Mouse (Mus musculus) forelimb bud, embryonic 11.5 days (tissue): ENCODE measurements around the gene Rrp8.
"Not testable (repeated sequence)": the region's sequence is repeated elsewhere in the genome, so short reads cannot be mapped to it uniquely, and the experiment has no call there.

Source experiments
- DNase-seq: peaks from one replicate; pipeline ENCODE4 v3.0.0-alpha.2; 2012; ENCODE audit warnings: low read depth, low spot score

Rrp8 gene

GRCm38 (mm10) chr7:105747776-105748175, 10.6 kb upstream of the Rrp8 start:
- DNase-seq, result no peak

DNA sequence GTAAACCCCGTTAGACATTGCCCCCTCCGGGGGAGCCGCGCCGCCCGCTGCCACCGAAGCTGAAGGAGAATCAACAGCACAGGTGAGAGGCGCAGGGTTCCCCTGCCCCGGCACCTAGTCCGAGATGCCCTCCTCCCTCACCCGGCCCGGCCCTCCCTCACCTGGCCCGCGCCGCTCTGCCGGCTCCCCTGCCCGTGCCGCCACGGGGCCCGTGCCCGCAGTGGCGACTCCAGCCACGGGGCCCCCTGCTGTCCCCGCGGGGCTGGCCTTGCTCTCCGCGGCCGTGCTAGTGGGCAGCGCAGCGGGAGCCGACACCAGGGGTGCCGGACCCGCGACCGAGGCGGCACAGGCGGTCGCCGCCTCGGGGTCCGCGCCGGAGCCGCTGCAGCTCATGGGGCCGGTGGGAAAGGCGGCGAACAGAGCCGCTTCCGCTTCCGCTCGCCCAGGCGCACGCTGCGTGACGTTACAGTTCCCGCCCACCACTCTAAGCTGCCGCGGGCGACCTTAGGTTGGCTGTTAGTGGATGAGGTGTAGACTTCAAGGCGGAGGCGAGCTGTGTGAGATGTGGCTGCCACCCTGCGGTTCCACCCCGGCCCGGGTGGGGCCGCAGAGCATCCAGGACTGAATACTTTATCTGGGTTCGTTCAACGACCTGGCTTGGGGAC, 6.9 kb upstream of the Rrp8 start, which contains the start of gene Taf10:
TSS of gene Taf10 (minus strand) at position 436 of the 665 bp plus-strand sequence.
- peak; percentile 92 for DNase-seq

GRCm38 (mm10) chr7:105743246-105743925, 6.2 kb upstream of the Rrp8 start:
- not testable (repeated sequence) for DNase-seq

DNA sequence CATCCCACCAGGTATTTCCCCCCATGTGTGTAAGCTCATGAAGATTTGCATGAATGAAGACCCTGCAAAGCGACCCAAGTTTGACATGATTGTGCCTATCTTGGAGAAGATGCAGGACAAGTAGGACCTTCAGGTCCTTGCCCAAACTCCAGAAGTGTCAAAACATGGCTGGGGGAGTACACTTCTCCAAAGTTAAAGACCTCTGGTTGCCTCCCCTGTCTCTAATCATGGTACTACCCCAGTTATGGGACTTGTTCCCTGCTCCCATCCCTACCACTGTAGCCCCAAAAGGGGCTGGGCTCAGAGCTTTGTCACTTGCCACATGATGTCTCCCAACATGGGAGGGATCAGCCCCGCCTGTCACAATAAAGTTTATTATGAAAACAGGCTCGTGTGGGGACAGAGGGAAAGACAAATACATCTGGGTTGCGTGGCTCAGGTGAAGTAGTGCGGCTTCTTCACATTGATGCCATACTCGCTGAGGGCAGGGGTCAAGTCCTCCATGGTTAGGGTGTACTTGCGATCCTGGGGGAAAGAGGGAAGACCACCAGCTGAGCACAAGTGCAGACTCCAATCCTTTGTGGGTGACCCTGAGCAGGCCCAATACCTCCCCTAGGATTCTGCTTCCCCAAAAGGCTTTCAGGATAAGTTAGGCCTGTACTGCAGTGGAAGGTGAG, 5.5 kb upstream of the Rrp8 start:
- DNase-seq, result not testable (repeated sequence)

DNA sequence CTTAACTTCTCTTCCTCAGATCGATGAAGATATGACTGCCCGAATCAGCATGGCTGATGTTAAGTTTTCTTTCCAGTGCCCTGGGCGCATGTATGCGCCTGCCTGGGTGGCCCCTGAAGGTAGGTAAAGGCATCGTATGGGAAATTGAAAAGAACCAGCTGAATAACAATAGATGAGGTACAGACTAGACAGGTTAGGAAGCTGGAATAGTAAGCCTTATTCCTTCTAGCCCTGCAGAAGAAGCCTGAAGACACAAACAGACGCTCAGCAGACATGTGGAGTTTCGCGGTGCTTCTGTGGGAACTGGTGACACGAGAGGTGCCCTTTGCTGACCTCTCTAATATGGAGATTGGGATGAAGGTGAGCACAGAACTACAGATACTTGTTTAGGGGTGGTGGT, 4.8 kb upstream of the Rrp8 start:
- no peak for DNase-seq

DNA sequence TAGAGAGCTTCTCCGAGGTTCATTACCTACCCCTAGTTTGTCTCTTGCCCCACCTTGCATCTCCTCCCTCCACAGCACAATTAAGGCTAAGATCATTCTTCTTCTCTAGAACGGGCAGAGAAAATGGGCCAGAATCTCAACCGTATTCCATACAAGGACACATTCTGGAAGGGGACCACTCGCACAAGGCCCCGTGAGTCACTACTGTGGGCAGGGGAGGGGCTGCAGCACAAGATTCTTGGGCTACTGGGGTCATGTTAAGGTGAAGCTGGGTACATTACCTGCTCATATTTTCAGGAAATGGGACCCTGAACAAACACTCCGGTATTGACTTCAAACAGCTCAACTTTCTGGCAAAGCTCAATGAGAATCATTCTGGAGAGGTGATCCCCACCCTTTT, 3.7 kb upstream of the Rrp8 start:
- no peak for DNase-seq

GRCm38 (mm10) chr7:105740089-105740795, 3.1 kb upstream of the Rrp8 start:
- no peak for DNase-seq

DNA sequence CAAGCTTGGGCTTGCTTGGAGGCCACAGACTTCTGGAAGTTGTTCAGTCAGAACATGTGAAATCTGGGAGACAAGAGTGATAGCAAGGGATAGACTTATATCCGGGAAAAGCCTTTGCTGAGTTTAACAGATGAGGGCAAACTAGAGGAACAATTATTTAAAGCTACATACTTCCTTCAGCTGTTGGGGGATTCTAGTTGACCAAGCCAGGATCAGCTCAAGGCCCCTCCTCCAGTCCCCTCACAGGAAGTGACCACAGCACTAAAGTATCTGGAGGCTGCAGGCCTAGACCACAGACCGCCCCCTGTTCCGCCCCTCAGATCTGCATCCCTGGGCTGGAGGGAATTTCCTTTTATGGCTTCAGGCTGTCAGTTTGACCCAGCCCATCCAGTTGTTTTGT, 1.8 kb upstream of the Rrp8 start:
- DNase-seq, result peak; percentile 66

DNA sequence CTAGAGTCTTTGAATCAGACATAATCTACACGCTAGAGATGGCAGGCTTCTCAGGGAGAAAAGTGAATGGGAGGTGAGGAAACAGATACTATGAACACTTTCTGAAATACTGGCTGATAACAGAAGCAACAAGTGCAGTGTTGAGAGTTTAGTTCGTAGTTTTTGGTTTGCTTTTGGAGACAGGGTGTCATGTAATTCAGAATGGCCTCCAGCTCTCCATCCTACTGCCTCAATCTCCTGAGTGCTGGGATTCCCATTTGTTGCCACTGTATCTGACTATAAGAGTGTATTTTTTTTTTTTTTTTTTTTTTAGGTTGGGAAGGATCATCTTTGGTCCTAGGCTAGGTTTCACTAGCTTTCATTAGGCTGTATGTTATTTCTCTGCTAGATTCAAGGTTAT, 1.1 kb upstream of the Rrp8 start:
- DNase-seq, result no peak

- DNase-seq, result no peak
These were observed 463 bp upstream of the Rrp8 start for GRCm38 (mm10) chr7:105737648-105738047.

DNA sequence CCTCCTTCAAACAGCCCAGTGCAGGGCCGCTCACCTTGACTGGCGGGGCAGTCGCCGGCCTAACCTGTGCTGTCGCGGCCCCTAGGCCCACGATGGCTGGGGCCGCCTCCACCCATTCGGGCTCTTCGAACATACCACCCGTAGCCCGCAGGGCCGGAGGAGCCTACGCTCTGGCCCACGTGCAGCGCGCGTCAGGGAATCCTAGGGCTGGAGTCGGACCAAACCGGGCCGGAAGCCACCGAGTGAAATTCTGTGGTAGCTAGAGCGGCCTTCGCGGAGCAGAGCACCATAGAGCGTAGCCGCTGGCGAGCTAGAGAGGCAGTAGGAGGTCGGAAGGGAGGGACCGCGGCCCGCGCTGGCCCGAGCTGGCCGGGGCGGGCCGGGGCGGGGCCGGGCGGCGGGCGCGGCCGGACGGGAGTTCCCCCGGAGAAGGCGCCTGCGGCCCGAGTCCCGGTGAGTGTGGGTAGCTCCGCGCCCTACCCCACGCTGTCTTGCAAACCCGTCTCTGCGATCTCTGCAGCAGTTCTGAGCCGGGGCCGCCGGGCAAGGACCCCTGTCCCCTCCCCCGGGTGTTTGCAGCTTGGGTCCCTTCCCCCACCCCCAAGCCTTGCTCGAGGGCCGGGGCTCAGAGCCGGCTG, 802 bp downstream of the Rrp8 start, which contains the start of gene Ilk:
TSS of gene Ilk (plus strand) at position 329 of the 638 bp plus-strand sequence.
- DNase-seq, result peak; percentile 86

DNA sequence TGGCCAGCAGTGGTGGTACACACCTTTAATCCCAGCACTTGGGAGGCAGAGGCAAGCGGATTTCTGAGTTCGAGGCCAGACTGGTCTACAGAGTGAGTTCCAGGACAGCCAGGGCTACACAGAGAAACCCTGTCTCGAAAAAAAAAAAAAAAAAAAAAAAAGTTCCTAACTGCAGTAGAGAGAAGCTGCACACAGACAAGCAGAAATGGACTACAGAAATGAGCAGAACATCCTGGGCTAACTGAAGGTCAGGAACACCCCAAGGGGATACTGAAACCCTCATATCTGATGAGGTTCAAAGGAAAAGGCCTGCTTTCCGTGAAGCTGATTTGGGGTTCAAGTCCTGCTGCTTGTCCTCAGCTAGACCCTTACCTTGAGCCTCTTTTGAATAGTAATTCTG, 1.7 kb downstream of the Rrp8 start:
- not testable (repeated sequence) for DNase-seq

GRCm38 (mm10) chr7:105734826-105735225, 2.4 kb downstream of the Rrp8 start:
- DNase-seq, result no peak

- DNase-seq, result no peak
These were observed 3.3 kb downstream of the Rrp8 start for GRCm38 (mm10) chr7:105733836-105734235.

DNA sequence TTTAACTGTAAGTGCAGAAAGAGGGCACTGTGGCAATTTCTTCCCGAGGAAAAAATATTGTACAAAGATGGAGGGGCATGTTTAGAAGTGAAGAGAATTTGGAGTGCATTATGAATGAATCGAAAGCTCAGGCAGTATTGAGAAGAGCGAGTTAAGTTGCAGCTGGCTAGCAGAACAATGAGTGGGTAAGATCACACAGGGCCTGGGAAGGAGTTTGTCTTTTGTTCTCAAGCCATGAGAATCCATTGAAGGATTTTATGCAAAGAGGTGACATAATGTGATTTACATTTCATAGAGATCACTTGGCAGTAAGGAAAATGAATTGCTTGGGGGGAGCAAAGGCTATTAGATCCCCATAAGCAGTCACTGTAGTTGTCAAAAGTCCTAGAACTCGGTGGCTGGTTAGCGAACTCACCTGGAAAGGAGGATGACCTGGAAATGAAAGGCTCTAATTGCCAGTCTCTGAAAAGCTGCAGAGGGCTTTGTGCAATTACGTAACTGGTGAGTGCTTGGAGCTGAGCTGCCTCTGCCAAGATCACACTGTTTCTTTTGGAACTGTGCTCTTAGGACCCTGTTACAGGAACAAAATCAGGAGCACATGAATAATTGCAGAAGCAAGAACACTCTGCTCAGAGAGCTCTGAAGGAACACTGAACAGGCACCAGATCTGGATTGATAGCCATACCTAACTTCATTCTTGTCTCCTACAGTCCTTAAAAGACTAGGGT, 8.3 kb downstream of the Rrp8 start:
- DNase-seq, result no peak

- no peak for DNase-seq
These were observed 10.2 kb downstream of the Rrp8 start for GRCm38 (mm10) chr7:105726980-105727325.

DNA sequence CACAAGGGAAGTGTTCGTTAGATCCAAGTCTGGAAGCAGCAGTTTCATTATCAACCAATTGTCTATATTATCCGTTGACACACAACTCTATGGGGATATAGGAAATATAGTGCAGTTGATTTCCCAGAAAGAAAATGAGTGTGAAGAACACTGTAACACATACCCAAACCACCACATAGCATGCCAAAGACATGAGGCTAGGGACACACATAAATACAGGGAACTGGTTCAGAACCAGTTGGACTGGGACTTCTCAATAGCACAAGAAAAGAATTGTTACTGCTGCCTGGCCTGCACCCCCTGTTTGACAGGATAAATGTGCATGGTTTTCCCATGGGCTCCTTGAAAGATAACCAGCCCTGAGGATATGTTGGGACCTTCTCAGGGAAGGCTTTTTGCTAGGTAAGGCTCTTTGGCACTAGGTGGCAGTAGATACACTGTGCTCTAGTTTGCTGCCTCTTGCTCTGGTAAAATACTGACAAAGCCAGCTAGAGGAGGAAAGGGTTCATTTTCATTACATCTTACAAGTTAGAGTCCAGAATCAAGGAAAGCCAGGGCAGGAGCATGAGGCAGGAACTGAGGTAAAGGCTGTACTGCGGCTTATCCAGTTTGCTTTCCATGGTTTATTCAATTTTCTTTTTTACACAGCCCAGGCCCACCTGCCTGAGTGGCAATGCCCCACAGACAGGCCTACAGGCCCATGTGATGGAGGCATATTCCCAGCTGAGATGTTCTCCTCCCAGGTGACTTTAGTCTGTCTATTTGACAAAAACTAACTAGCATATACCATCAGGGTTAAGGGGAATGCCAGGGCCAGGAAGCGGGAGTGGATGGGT, 10.8 kb downstream of the Rrp8 start:
- DNase-seq, result peak; percentile 62

GRCm38 (mm10) chr7:105721916-105722315, 15.3 kb downstream of the Rrp8 start:
- DNase-seq, result no peak

- DNase-seq, result no peak
These were observed 21.8 kb downstream of the Rrp8 start for GRCm38 (mm10) chr7:105715366-105715765.

DNA sequence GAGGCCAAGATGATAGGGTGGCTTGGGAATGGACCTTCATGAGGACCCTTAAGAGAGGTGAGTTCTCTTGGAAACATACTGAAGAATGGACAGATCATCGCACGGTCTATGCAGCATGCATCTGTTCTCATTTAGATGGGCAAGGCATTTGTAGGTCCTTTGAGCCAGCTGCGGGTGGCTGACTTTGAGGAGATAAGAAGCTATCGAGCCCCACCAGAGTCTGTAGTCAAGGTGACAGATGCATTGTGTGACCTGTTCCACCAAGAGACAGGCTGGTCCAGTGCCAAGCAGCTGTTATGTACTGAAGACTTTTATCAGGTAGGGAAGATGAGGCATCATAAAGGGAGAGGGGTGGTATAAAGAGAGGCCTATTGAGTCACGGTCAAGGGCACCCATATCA, 28.5 kb downstream of the Rrp8 start:
- no peak for DNase-seq
